Mouse (Mus musculus) kidney, adult 2 months (tissue): Measurements from ENCODE around the gene Rgs11. TPM values are rescaled to one million over a fixed set of nuclear protein-coding genes. Genes with fewer than 3 reads are reported as not detected.

Source experiments
- DNase-seq: peaks from one replicate; pipeline ENCODE4 v3.0.0; 2021
- H3K27ac ChIP-seq: fragments of 200-500 bp; 2 replicates; pipeline ENCODE4 v1.5.1; 2012; ENCODE audit warnings: low read depth, low read length, control low read depth, inconsistent platforms; ENCODE audit not compliant: insufficient read depth
- H3K27me3 ChIP-seq: fragments of 200-500 bp; replicated peaks from 2 replicates; pipeline ENCODE4 v1.6.1; 2012; ENCODE audit warnings: mild to moderate bottlenecking, moderate library complexity, low read length, inconsistent platforms; ENCODE audit not compliant: control insufficient read depth, insufficient read depth
- H3K36me3 ChIP-seq: fragments of 200-500 bp; 2 replicates; pipeline ENCODE4 v1.6.1; 2012; ENCODE audit warnings: mild to moderate bottlenecking, moderate library complexity, low read length, inconsistent platforms; ENCODE audit not compliant: control insufficient read depth, insufficient read depth
- H3K4me1 ChIP-seq: fragments of 200-500 bp; 2 replicates; pipeline ENCODE4 v1.6.1; 2011; ENCODE audit warnings: low read length; ENCODE audit not compliant: control insufficient read depth, insufficient read depth
- H3K4me3 ChIP-seq: fragments of 200-500 bp; 2 replicates; pipeline ENCODE4 v1.5.1; 2011; ENCODE audit warnings: mild to moderate bottlenecking, low read depth, low read length, control low read depth; ENCODE audit not compliant: insufficient read depth
- CTCF ChIP-seq: fragments of 200-500 bp; conservative IDR thresholded peaks from 2 replicates; pipeline ENCODE4 v1.5.1; 2011; ENCODE audit warnings: low read depth, mild to moderate bottlenecking, control low read depth, low read length, moderate library complexity, mixed read lengths; ENCODE audit not compliant: insufficient read depth, insufficient read length
- POLR2A ChIP-seq: fragments of 200-500 bp; IDR thresholded peaks from one replicate; pipeline ENCODE4 v1.6.1; 2011; ENCODE audit warnings: low read depth, low read length, control low read depth
- WGBS: fragments of 180-500 bp; shearing (Covaris S2); methylation state at CpG from one replicate; pipeline ENCODE4 v1.1.7; 2018; 5-methylcytosine and 5-hydroxymethylcytosine counted together
- polyA plus RNA-seq: library from polyadenylated mRNA; depleted of rRNA; stranded (reverse); fragments of >200 nt; gene quantifications from 2 replicates; pipeline ENCODE4 v1.2.3, GENCODE M21; 2012

Rgs11 gene
- polyA plus RNA-seq, 1 experiment, result 25.0 TPM

- no peaks in the 10 kb centered on the region for H3K36me3 ChIP-seq
- no peak overlapping the region for H3K4me3 ChIP-seq
- no peaks in the 10 kb centered on the region for H3K27me3 ChIP-seq
- H3K27ac ChIP-seq, result no peak overlapping the region
- TF ChIP-seq CTCF (no peak), POLR2A (no peak)
- peaks cover 8% of the 10 kb centered on the region; the same call in 1 of the 2 replicates for H3K4me1 ChIP-seq
- 75% methylated on average over 6 of the region's 6 CpGs for WGBS
- DNase-seq, result no peak
Measured at GRCm38 (mm10) chr17:26240120-26240790, 37.5 kb downstream of the Rgs11 start.

GRCm38 (mm10) chr17:26240990-26241389 is 38.2 kb downstream of the Rgs11 start:
- no peak for DNase-seq
- H3K27me3 ChIP-seq, result no peaks in the 10 kb centered on the region
- no peaks in the 10 kb centered on the region for H3K36me3 ChIP-seq
- peaks cover 8% of the 10 kb centered on the region; the same call in 1 of the 2 replicates for H3K4me1 ChIP-seq
- WGBS, result 82% methylated on average over 6 of the region's 6 CpGs
- TF ChIP-seq CTCF (no peak), POLR2A (no peak)
- no peak overlapping the region for H3K4me3 ChIP-seq
- H3K27ac ChIP-seq, result no peak overlapping the region

GRCm38 (mm10) chr17:26243471-26244100 is 40.8 kb downstream of the Rgs11 start:
- DNase-seq, result peak; percentile 86
- under 1% methylated on average over 32 of the region's 32 CpGs for WGBS
- TF ChIP-seq POLR2A (peak; percentile 29), CTCF (peak; percentile 49)
- Histone ChIP-seq H3K4me3 (peak overlapping the region; percentile 62), H3K27me3 (no peaks in the 10 kb centered on the region), H3K4me1 (peaks cover 8% of the 10 kb centered on the region; the same call in 1 of the 2 replicates), H3K27ac (peak overlapping the region; percentile 65), H3K36me3 (no peaks in the 10 kb centered on the region)

GRCm38 (mm10) chr17:26244101-26244841 is 41.5 kb downstream of the Rgs11 start, which contains the start of gene Fam234a:
TSS of gene Fam234a (minus strand) at chr17:26244242.
- TF ChIP-seq CTCF, result no peak
- peak; percentile 4 for TF ChIP-seq POLR2A
- peak within 1 kb of the TSS; percentile 75 for H3K27ac ChIP-seq
- 5% methylated on average over 33 of the region's 33 CpGs for WGBS
- peak within 1 kb of the TSS; percentile 62 for H3K4me3 ChIP-seq
- H3K4me1 ChIP-seq, result peaks cover 8% of the 10 kb centered on the region; the same call in 1 of the 2 replicates
- no peaks in the 10 kb centered on the region for H3K27me3 ChIP-seq
- no peaks in the 10 kb centered on the region for H3K36me3 ChIP-seq
- peak; percentile 98 for DNase-seq

GRCm38 (mm10) chr17:26251886-26252538 is 49.3 kb downstream of the Rgs11 start:
- 57% methylated on average over 4 of the region's 4 CpGs for WGBS
- DNase-seq, result no peak
- H3K4me3 ChIP-seq, result no peak overlapping the region
- no peak overlapping the region for H3K27ac ChIP-seq
- H3K36me3 ChIP-seq, result no peaks in the 10 kb centered on the region
- H3K4me1 ChIP-seq, result peaks cover 3% of the 10 kb centered on the region; the same call in 1 of the 2 replicates
- H3K27me3 ChIP-seq, result no peaks in the 10 kb centered on the region
- TF ChIP-seq POLR2A (no peak), CTCF (no peak)

- H3K4me1 ChIP-seq, result peaks cover 3% of the 10 kb centered on the region; the same call in 1 of the 2 replicates
- H3K4me3 ChIP-seq, result peak within 1 kb of the TSS; percentile 79
- peak; percentile 98 for DNase-seq
- TF ChIP-seq CTCF, result no peak
- peak; percentile 49 for TF ChIP-seq POLR2A
- WGBS, result under 1% methylated on average over 43 of the region's 43 CpGs
- H3K36me3 ChIP-seq, result no peaks in the 10 kb centered on the region
- H3K27me3 ChIP-seq, result no peaks in the 10 kb centered on the region
- H3K27ac ChIP-seq, result peak within 1 kb of the TSS; percentile 84
Measured at GRCm38 (mm10) chr17:26252539-26253251, 49.9 kb downstream of the Rgs11 start, which contains the start of gene Luc7l. TSS of gene Luc7l (plus strand) at chr17:26252896.
